Mouse (Mus musculus) embryonic facial prominence, embryonic 15.5 days (tissue): ENCODE measurements at regions not wholly inside any gene's neighbourhood (a gene's known extent, or its start where the extent isn't known, plus 50 kb on each side); places are given as distances from the start of the nearest gene placed in this dataset.

Experiments
- ATAC-seq: fragments of 200-750 bp; cut with Nextera tagmentation; 2 replicates; pipeline ENCODE4 v1.8.0; 2017; ENCODE audit warnings: low read depth, moderate TSS enrichment; ENCODE audit not compliant: insufficient number of reproducible peaks, low FRiP score, low TSS enrichment
- H3K27ac ChIP-seq: fragments of 300-500 bp; sonication (generic); replicated peaks from 2 replicates; pipeline ENCODE4 v1.5.1; 2015; ENCODE audit warnings: mild to moderate bottlenecking, inconsistent platforms
- H3K27me3 ChIP-seq: fragments of 300-500 bp; sonication (generic); 2 replicates; pipeline ENCODE4 v1.6.1; 2015; ENCODE audit warnings: inconsistent platforms
- H3K36me3 ChIP-seq: fragments of 300-500 bp; sonication (generic); 2 replicates; pipeline ENCODE4 v1.6.1; 2015; ENCODE audit warnings: mild to moderate bottlenecking, inconsistent platforms
- H3K4me1 ChIP-seq: fragments of 300-500 bp; sonication (generic); 2 replicates; pipeline ENCODE4 v1.6.1; 2015; ENCODE audit warnings: inconsistent platforms
- H3K4me2 ChIP-seq: fragments of 300-500 bp; sonication (generic); replicated peaks from 2 replicates; pipeline ENCODE4 v1.6.1; 2015; ENCODE audit warnings: mild to moderate bottlenecking, inconsistent platforms
- H3K4me3 ChIP-seq: fragments of 300-500 bp; sonication (generic); replicated peaks from 2 replicates; pipeline ENCODE4 v1.5.1; 2015; ENCODE audit warnings: mild to moderate bottlenecking, inconsistent platforms
- H3K9ac ChIP-seq: fragments of 300-500 bp; sonication (generic); 2 replicates; pipeline ENCODE4 v1.6.1; 2015; ENCODE audit warnings: inconsistent platforms
- H3K9me3 ChIP-seq: fragments of 300-500 bp; sonication (generic); replicated peaks from 2 replicates; pipeline ENCODE4 v1.6.1; 2016; ENCODE audit warnings: inconsistent platforms
- WGBS: fragments of 180-500 bp; shearing (Covaris S2); methylation state at CpG from one replicate; pipeline ENCODE4 v1.1.7; 2015; 5-methylcytosine and 5-hydroxymethylcytosine counted together

- Histone ChIP-seq H3K9ac (no peak overlapping the region), H3K4me1 (0 out of 2 replicates have a peak, but pooled peaks cover 8% of the 10 kb centered on the region), H3K4me2 (no peak overlapping the region), H3K9me3 (no peaks in the 10 kb centered on the region), H3K36me3 (no peaks in the 10 kb centered on the region), H3K4me3 (no peak overlapping the region), H3K27me3 (no peaks in the 10 kb centered on the region), H3K27ac (no peak overlapping the region)
- no peak for ATAC-seq
- 92% methylated on average over 2 of the region's 2 CpGs for WGBS
Measured at GRCm38 (mm10) chr10:98354486-98354885, 559.7 kb upstream of the Atp2b1 start.

GRCm38 (mm10) chr10:98364604-98365003, 549.6 kb upstream of the Atp2b1 start:
- H3K27me3 ChIP-seq, result no peaks in the 10 kb centered on the region
- no peaks in the 10 kb centered on the region for H3K4me1 ChIP-seq
- no peak overlapping the region for H3K27ac ChIP-seq
- ATAC-seq, result no peak
- H3K9me3 ChIP-seq, result no peaks in the 10 kb centered on the region
- WGBS, result 50% methylated on average over 2 of the region's 2 CpGs
- no peak overlapping the region for H3K9ac ChIP-seq
- no peaks in the 10 kb centered on the region for H3K36me3 ChIP-seq
- no peak overlapping the region for H3K4me2 ChIP-seq
- no peak overlapping the region for H3K4me3 ChIP-seq

GRCm38 (mm10) chr10:98372561-98372960, 541.6 kb upstream of the Atp2b1 start:
- H3K4me2 ChIP-seq, result no peak overlapping the region
- no peak overlapping the region for H3K27ac ChIP-seq
- 62% methylated on average over 4 of the region's 4 CpGs for WGBS
- ATAC-seq, result no peak
- H3K9ac ChIP-seq, result no peak overlapping the region
- no peaks in the 10 kb centered on the region for H3K4me1 ChIP-seq
- no peaks in the 10 kb centered on the region for H3K27me3 ChIP-seq
- no peaks in the 10 kb centered on the region for H3K36me3 ChIP-seq
- H3K9me3 ChIP-seq, result no peaks in the 10 kb centered on the region
- H3K4me3 ChIP-seq, result no peak overlapping the region

- no peak overlapping the region for H3K27ac ChIP-seq
- ATAC-seq, result no peak
- no peaks in the 10 kb centered on the region for H3K36me3 ChIP-seq
- WGBS, result 69% methylated on average over 3 of the region's 3 CpGs
- no peaks in the 10 kb centered on the region for H3K27me3 ChIP-seq
- H3K4me2 ChIP-seq, result no peak overlapping the region
- H3K9ac ChIP-seq, result no peak overlapping the region
- H3K4me1 ChIP-seq, result no peaks in the 10 kb centered on the region
- H3K9me3 ChIP-seq, result no peaks in the 10 kb centered on the region
- no peak overlapping the region for H3K4me3 ChIP-seq
Measured at GRCm38 (mm10) chr10:98373314-98373713, 540.9 kb upstream of the Atp2b1 start.

- H3K27me3 ChIP-seq, result no peaks in the 10 kb centered on the region
- H3K4me1 ChIP-seq, result no peaks in the 10 kb centered on the region
- no peaks in the 10 kb centered on the region for H3K36me3 ChIP-seq
- H3K9ac ChIP-seq, result no peak overlapping the region
- H3K4me2 ChIP-seq, result no peak overlapping the region
- no peak overlapping the region for H3K4me3 ChIP-seq
- H3K9me3 ChIP-seq, result no peaks in the 10 kb centered on the region
- no peak overlapping the region for H3K27ac ChIP-seq
- no peak for ATAC-seq
Measured at GRCm38 (mm10) chr10:98374684-98375083, 539.5 kb upstream of the Atp2b1 start.

GRCm38 (mm10) chr10:98388543-98388942, 525.7 kb upstream of the Atp2b1 start:
- Histone ChIP-seq H3K27ac (no peak overlapping the region), H3K27me3 (no peaks in the 10 kb centered on the region), H3K36me3 (no peaks in the 10 kb centered on the region), H3K9me3 (no peaks in the 10 kb centered on the region), H3K4me2 (no peak overlapping the region), H3K9ac (no peak overlapping the region), H3K4me1 (no peaks in the 10 kb centered on the region), H3K4me3 (no peak overlapping the region)
- ATAC-seq, result no peak

- ATAC-seq, result no peak
- 46% methylated on average over 1 of the region's 1 CpGs for WGBS
- H3K9me3 ChIP-seq, result no peaks in the 10 kb centered on the region
- no peaks in the 10 kb centered on the region for H3K4me1 ChIP-seq
- H3K9ac ChIP-seq, result no peak overlapping the region
- H3K27me3 ChIP-seq, result no peaks in the 10 kb centered on the region
- H3K27ac ChIP-seq, result no peak overlapping the region
- H3K36me3 ChIP-seq, result no peaks in the 10 kb centered on the region
- H3K4me3 ChIP-seq, result no peak overlapping the region
- no peak overlapping the region for H3K4me2 ChIP-seq
Measured at GRCm38 (mm10) chr10:98399864-98400263, 514.3 kb upstream of the Atp2b1 start.

- Histone ChIP-seq H3K4me2 (no peak overlapping the region), H3K9ac (no peak overlapping the region), H3K4me3 (no peak overlapping the region), H3K27ac (no peak overlapping the region), H3K36me3 (no peaks in the 10 kb centered on the region), H3K27me3 (no peaks in the 10 kb centered on the region), H3K9me3 (no peaks in the 10 kb centered on the region), H3K4me1 (no peaks in the 10 kb centered on the region)
- WGBS, result 52% methylated on average over 16 of the region's 17 CpGs
- no peak for ATAC-seq
Measured at GRCm38 (mm10) chr10:98417807-98418743, 496.1 kb upstream of the Atp2b1 start.

GRCm38 (mm10) chr10:98424450-98424849, 489.8 kb upstream of the Atp2b1 start:
- no peak overlapping the region for H3K4me3 ChIP-seq
- no peaks in the 10 kb centered on the region for H3K27me3 ChIP-seq
- no peaks in the 10 kb centered on the region for H3K4me1 ChIP-seq
- no peak overlapping the region for H3K4me2 ChIP-seq
- H3K9me3 ChIP-seq, result no peaks in the 10 kb centered on the region
- ATAC-seq, result no peak
- H3K27ac ChIP-seq, result no peak overlapping the region
- H3K9ac ChIP-seq, result no peak overlapping the region
- no peaks in the 10 kb centered on the region for H3K36me3 ChIP-seq
- WGBS, result 91% methylated on average over 1 of the region's 1 CpGs

- Histone ChIP-seq H3K27ac (no peak overlapping the region), H3K4me3 (no peak overlapping the region), H3K36me3 (no peaks in the 10 kb centered on the region), H3K9ac (no peak overlapping the region), H3K4me2 (no peak overlapping the region), H3K4me1 (no peaks in the 10 kb centered on the region), H3K27me3 (no peaks in the 10 kb centered on the region), H3K9me3 (no peaks in the 10 kb centered on the region)
- WGBS, result 93% methylated on average over 3 of the region's 3 CpGs
- no peak for ATAC-seq
Measured at GRCm38 (mm10) chr10:98434974-98435373, 479.2 kb upstream of the Atp2b1 start.

GRCm38 (mm10) chr10:98461538-98461937, 452.7 kb upstream of the Atp2b1 start:
- Histone ChIP-seq H3K4me2 (no peak overlapping the region), H3K27ac (no peak overlapping the region), H3K9me3 (no peaks in the 10 kb centered on the region), H3K36me3 (no peaks in the 10 kb centered on the region), H3K27me3 (no peaks in the 10 kb centered on the region), H3K4me1 (no peaks in the 10 kb centered on the region), H3K4me3 (no peak overlapping the region), H3K9ac (no peak overlapping the region)
- 78% methylated on average over 2 of the region's 2 CpGs for WGBS
- no peak for ATAC-seq

GRCm38 (mm10) chr10:98474581-98474980, 439.6 kb upstream of the Atp2b1 start:
- Histone ChIP-seq H3K27ac (no peak overlapping the region), H3K36me3 (no peaks in the 10 kb centered on the region), H3K9ac (no peak overlapping the region), H3K9me3 (no peaks in the 10 kb centered on the region), H3K27me3 (no peaks in the 10 kb centered on the region), H3K4me2 (no peak overlapping the region), H3K4me1 (no peaks in the 10 kb centered on the region), H3K4me3 (no peak overlapping the region)
- 85% methylated on average over 3 of the region's 3 CpGs for WGBS
- no peak for ATAC-seq
